Mouse (Mus musculus) intestine, postnatal 0 days (tissue): ENCODE measurements at regions not wholly inside any gene's neighbourhood (a gene's known extent, or its start where the extent isn't known, plus 50 kb on each side); places are given as distances from the start of the nearest gene placed in this dataset.

Experiments used
- ATAC-seq: fragments of 200-750 bp; cut with Nextera tagmentation; 2 replicates; pipeline ENCODE4 v1.8.0; 2017; ENCODE audit warnings: mild to moderate bottlenecking, moderate TSS enrichment, moderate library complexity
- H3K27ac ChIP-seq: fragments of 300-500 bp; sonication (generic); 2 replicates; pipeline ENCODE4 v1.5.1; 2014; ENCODE audit warnings: mild to moderate bottlenecking, low read depth, low read length, moderate library complexity
- H3K27me3 ChIP-seq: fragments of 300-500 bp; sonication (generic); replicated peaks from 2 replicates; pipeline ENCODE4 v1.6.1; 2014; ENCODE audit warnings: low read length, mixed read lengths; ENCODE audit not compliant: control insufficient read depth, insufficient read depth
- H3K36me3 ChIP-seq: fragments of 300-500 bp; sonication (generic); 2 replicates; pipeline ENCODE4 v1.6.1; 2014; ENCODE audit warnings: mild to moderate bottlenecking, moderate library complexity; ENCODE audit not compliant: control insufficient read depth, insufficient read depth
- H3K4me1 ChIP-seq: fragments of 300-500 bp; sonication (generic); replicated peaks from 2 replicates; pipeline ENCODE4 v1.6.1; 2014; ENCODE audit warnings: antibody characterized with exemption, low read length, mixed read lengths; ENCODE audit not compliant: control insufficient read depth, insufficient read depth
- H3K4me2 ChIP-seq: fragments of 300-500 bp; sonication (generic); replicated peaks from 2 replicates; pipeline ENCODE4 v1.6.1; 2014; ENCODE audit warnings: low read depth, mild to moderate bottlenecking, moderate library complexity
- H3K4me3 ChIP-seq: fragments of 300-500 bp; sonication (generic); 2 replicates; pipeline ENCODE4 v1.5.1; 2014; ENCODE audit warnings: low read depth, low read length
- H3K9ac ChIP-seq: fragments of 300-500 bp; sonication (generic); 2 replicates; pipeline ENCODE4 v1.6.1; 2014; ENCODE audit warnings: mild to moderate bottlenecking, low read depth, low read length
- H3K9me3 ChIP-seq: fragments of 300-500 bp; sonication (generic); 2 replicates; pipeline ENCODE4 v1.6.1; 2016; ENCODE audit warnings: mixed run types; ENCODE audit not compliant: control insufficient read depth
- CTCF ChIP-seq: sonication (generic); IDR thresholded peaks from 2 replicates; pipeline ENCODE4 v1.5.1; 2016; ENCODE audit warnings: low read depth, mild to moderate bottlenecking, control low read depth, antibody characterized with exemption, moderate library complexity
- WGBS: fragments of 180-500 bp; shearing (Covaris S2); extraction: QIAGEN DNeasy Blood & Tissue Kit; methylation state at CpG from one replicate; pipeline ENCODE4 v1.1.7; 2014; 5-methylcytosine and 5-hydroxymethylcytosine counted together

DNA sequence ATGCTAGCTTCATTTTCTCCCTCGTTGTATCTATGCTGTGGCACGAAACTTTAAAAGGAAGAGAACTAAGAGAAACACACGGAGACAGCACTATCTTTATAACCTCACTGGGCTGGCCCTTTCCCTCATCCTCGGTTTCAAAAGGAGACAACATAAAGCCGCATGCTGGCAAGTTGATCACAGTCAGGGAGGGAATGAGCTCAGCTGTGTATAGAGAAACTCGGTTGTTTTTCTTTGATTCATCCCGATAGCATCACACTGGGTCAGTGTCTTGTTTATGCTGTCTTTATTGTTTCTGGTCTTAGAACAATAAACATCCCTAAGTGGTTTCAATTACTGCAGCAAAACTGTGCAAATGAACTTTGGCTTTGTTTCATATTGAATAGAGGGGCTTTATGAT lies 249.2 kb upstream of the Cxadr start:
- WGBS: 51% methylated on average over 7 of the region's 7 CpGs
- no peaks in the 10 kb centered on the region for H3K27me3 ChIP-seq

GRCm38 (mm10) chr16:78040149-78040920 lies 261.0 kb upstream of the Cxadr start:
- H3K36me3 ChIP-seq: no peaks in the 10 kb centered on the region
- H3K4me3 ChIP-seq: no peak overlapping the region
- no peak overlapping the region for H3K27ac ChIP-seq
- H3K4me1 ChIP-seq: no peaks in the 10 kb centered on the region
- H3K27me3 ChIP-seq: no peaks in the 10 kb centered on the region
- no peak overlapping the region for H3K9ac ChIP-seq
- H3K9me3 ChIP-seq: no peaks in the 10 kb centered on the region
- 62% methylated on average over 4 of the region's 4 CpGs for WGBS
- TF ChIP-seq CTCF: no peak
- no peak for ATAC-seq
- no peak overlapping the region for H3K4me2 ChIP-seq

More for the DNA sequence above, 249.2 kb upstream of the Cxadr start:
- Histone ChIP-seq H3K27ac (no peak overlapping the region), H3K4me2 (no peak overlapping the region), H3K36me3 (no peaks in the 10 kb centered on the region), H3K9me3 (no peaks in the 10 kb centered on the region), H3K4me1 (no peaks in the 10 kb centered on the region), H3K4me3 (no peak overlapping the region), H3K9ac (no peak overlapping the region)
- ATAC-seq: no peak
- TF ChIP-seq CTCF: no peak

DNA sequence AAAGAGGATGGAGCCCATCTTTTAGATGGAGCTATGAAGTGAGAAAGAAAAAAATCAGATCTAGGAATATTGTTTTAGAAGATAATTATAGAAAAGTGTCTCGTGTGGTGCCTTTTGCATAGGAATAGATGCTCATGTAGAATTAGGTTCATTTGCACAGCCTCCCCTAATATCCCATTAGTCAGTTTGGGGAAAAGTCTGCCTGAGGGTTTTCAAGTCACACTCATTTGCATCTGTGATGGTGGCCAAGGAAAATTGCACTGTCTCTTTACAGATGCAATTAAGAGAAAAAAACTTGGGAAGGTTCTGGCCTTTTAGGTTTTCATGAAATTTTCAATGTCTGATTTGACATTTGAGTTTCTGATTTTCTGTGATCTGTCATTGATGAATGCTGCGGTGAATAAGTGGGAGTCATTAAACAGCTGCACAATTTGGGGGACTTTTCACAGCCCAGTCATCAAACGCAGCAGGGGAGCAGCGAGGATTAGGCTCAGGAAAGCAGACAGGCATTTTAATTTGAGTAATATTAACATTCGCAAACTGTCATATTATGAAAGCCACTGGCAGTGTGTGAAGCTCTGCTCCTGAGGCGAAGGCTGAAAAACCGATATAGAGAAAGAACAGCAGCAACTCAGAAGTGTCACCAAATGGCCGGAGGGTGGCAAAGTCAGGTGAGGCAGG lies 281.5 kb upstream of the Cxadr start:
- Histone ChIP-seq H3K4me3 (no peak overlapping the region), H3K9ac (no peak overlapping the region), H3K27ac (no peak overlapping the region), H3K9me3 (no peaks in the 10 kb centered on the region), H3K4me1 (no peaks in the 10 kb centered on the region), H3K27me3 (no peaks in the 10 kb centered on the region), H3K4me2 (no peak overlapping the region), H3K36me3 (no peaks in the 10 kb centered on the region)
- 73% methylated on average over 8 of the region's 8 CpGs for WGBS
- ATAC-seq: no peak
- TF ChIP-seq CTCF: no peak

DNA sequence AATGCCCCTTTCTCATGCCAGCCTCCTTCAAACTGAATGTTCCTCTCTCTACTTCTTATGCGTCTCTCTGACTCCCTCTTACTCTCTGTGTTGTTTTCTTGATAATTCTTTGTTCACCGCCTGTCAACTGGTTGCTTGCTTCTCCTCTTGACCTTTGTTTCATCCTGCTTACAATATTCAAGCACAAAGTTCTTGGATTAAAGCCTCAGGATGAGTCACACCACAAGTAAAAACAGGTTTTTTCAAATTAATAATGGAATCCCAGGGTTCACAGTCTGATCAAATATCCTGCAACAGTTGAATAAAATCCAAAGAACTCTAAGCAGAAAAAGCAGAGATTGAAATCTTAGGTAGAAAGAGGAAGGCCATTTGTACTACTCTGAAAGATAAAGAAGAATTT lies 285.9 kb upstream of the Cxadr start:
- no peak overlapping the region for H3K4me3 ChIP-seq
- H3K9me3 ChIP-seq: no peaks in the 10 kb centered on the region
- no peaks in the 10 kb centered on the region for H3K36me3 ChIP-seq
- no peak overlapping the region for H3K9ac ChIP-seq
- H3K4me1 ChIP-seq: no peaks in the 10 kb centered on the region
- TF ChIP-seq CTCF: no peak
- no peak overlapping the region for H3K4me2 ChIP-seq
- 72% methylated on average over 2 of the region's 2 CpGs for WGBS
- H3K27me3 ChIP-seq: no peaks in the 10 kb centered on the region
- H3K27ac ChIP-seq: no peak overlapping the region
- ATAC-seq: no peak

GRCm38 (mm10) chr16:78013049-78013819 lies 288.1 kb upstream of the Cxadr start:
- WGBS: 87% methylated on average over 5 of the region's 5 CpGs
- Histone ChIP-seq H3K4me1 (no peaks in the 10 kb centered on the region), H3K27ac (no peak overlapping the region), H3K4me2 (no peak overlapping the region), H3K4me3 (no peak overlapping the region), H3K9ac (no peak overlapping the region), H3K27me3 (no peaks in the 10 kb centered on the region), H3K36me3 (no peaks in the 10 kb centered on the region), H3K9me3 (no peaks in the 10 kb centered on the region)
- no peak for ATAC-seq
- TF ChIP-seq CTCF: no peak

DNA sequence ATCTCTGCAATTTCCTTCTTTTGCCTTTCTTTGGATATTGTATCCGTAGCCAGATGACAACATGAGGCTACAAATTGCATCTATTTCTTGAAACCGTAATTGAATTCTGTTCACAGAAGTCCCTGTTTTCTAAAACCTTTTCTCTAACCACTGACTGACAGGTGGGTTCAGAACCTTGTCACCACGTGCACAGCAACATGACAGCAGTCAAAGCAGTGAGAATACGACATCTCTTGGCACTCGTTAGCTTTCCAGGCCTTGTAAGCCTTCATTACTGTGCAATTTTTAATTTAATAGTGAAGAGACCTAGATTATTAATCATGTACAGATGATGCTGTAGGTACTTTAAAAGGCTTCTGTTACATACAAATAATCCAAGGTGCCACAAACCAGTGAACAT lies 297.3 kb upstream of the Cxadr start:
- Histone ChIP-seq H3K4me2 (no peak overlapping the region), H3K4me3 (no peak overlapping the region), H3K4me1 (no peaks in the 10 kb centered on the region), H3K36me3 (no peaks in the 10 kb centered on the region), H3K9ac (no peak overlapping the region), H3K27me3 (no peaks in the 10 kb centered on the region), H3K27ac (no peak overlapping the region), H3K9me3 (no peaks in the 10 kb centered on the region)
- WGBS: 82% methylated on average over 5 of the region's 5 CpGs
- no peak for ATAC-seq
- no peak for TF ChIP-seq CTCF
